Mouse (Mus musculus) heart, adult 8-10 months (tissue): ENCODE measurements around the gene Rhbdl2. TPM values are rescaled to one million over a fixed set of nuclear protein-coding genes. Genes with fewer than 3 reads are reported as not detected.

Experiments
- DNase-seq: peaks from one replicate; pipeline ENCODE4 v3.0.0; 2022; ENCODE audit warnings: low spot score
- total RNA-seq, 4 experiments: library from RNA; stranded (reverse); gene quantifications; 2 replicates each; pipeline ENCODE4 v1.2.4; 2022

Gene Rhbdl2
- under 1 TPM in 1 of 4 experiments, not detected in 3; 0.69 TPM for total RNA-seq

DNA sequence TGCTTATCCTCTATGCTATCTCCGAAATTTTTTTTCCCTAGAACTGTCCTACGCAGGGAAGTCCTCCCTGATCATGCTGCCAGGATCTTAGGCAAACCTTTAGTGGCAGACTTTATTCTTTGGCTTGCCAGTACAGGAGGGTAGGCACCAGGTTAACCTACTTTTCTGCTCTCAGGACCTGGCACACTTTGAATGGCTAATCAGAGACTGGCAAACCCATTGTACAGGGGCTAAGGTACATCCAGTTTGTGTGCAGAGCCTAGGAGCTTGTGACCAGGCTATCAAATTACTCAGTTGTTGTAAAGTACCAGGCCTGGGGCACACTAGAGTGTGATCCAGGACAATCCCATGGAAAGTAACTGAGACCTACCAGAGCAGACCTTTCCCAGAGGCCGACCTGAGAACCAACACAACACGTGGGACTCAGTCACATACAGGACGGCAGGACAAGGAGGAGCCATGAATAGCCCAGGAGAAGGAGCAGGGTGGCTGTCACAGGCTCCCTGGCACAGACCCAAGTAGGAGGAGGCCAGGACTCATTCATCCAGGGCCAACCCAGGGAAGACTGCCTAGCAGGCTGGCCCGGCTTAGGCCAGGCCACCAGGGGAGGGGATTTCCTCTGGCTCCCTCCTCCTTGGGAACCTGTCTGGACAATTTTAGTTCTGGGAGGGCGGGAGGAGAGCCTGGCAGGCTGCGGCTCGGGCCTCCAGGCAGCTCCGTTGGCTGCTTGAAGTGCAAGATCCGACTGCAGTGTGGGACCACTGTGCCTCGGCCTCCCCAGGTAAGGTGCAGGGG, at the start of gene Rhbdl2:
TSS of gene Rhbdl2 (plus strand) at position 684 of the 795 bp plus-strand sequence.
- peak; percentile 76 for DNase-seq

- DNase-seq, result no peak
These were observed 49.0 kb upstream of the Rhbdl2 start for GRCm38 (mm10) chr4:123738708-123739107.

DNA sequence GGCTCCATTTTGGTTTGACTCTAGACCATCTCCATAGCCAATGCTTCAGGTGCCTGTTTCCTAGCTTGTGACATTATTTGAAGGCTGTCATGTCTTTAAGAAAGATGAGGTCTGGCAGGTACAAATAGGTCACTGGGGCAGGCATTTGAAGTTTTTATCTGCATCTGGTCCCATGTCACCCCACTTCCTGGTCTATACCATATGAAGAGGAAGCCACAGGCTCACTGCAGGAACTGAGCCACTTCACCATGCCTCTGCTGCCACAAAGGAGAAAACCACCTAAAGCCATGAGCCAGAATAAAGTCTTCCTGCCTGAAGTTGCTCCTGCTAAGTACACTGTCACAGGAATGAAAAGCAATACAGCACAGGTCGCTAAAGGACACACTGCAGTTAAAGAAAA, 44.8 kb upstream of the Rhbdl2 start:
- no peak for DNase-seq

DNA sequence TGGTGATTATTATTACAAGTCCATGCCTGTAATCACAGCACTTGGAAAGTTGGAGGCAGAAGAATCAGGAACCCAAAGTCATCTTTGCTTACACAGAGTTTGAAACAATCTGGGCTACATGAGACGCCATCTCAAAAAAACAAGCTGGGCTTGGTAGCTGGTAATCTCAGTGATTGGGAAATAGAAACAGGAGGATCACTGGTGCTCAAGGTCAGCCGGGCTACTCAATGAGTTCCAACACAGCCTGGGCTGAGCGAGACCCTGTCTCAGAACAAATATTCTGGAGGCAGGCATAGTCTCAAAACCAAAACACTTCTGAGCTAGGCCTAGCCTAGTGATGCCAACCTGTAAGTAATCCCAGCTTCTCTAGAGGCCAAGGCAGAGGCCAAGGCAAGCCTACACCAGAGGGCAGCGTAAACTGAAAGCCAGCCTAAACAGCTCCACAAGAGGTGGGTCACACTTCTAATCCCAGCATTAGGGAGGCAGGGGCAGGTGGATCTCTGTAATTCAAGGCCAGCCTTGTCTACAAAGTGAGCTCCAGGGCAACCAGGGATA, 42.4 kb upstream of the Rhbdl2 start:
- DNase-seq, result no peak

- no peak for DNase-seq
These were observed 38.8 kb upstream of the Rhbdl2 start for GRCm38 (mm10) chr4:123748726-123749415.

- DNase-seq, result no peak
These were observed 38.1 kb upstream of the Rhbdl2 start for GRCm38 (mm10) chr4:123749484-123750130.

DNA sequence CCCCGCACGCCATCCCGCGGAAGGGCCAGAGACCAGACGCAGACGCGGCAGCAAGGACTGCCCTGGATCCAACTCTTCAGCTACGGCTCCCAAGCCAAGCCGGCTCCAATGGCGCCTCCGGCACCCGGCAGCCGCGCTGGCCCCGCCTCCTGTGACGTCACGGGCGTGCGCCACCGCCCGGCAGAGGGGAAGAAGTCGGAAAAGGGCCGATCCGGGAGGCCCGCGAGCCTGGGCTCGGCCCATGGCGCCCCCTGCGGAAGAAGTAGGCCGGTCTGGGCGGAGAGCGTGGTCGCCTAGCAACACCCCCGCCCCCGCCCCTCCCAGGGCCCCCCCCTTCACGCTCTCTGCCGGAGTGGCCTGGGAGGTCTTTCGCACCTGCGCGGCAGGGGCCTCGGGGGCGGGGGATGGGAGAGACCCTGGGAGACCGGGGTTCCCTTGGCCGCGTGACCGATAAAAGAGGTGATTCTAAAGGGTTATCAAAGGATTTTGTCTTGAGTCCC, 37.5 kb upstream of the Rhbdl2 start, which contains the start of gene Akirin1:
TSS of gene Akirin1 (minus strand) at position 194 of the 500 bp plus-strand sequence.
- DNase-seq, result peak; percentile 95

- DNase-seq, result peak; percentile 53
These were observed 36.9 kb upstream of the Rhbdl2 start for GRCm38 (mm10) chr4:123750707-123751312.

- no peak for DNase-seq
These were observed 29.4 kb upstream of the Rhbdl2 start for GRCm38 (mm10) chr4:123758306-123758705.

GRCm38 (mm10) chr4:123765071-123765470, 22.6 kb upstream of the Rhbdl2 start:
- DNase-seq, result no peak

- no peak for DNase-seq
These were observed 19.9 kb upstream of the Rhbdl2 start for GRCm38 (mm10) chr4:123767807-123768206.

DNA sequence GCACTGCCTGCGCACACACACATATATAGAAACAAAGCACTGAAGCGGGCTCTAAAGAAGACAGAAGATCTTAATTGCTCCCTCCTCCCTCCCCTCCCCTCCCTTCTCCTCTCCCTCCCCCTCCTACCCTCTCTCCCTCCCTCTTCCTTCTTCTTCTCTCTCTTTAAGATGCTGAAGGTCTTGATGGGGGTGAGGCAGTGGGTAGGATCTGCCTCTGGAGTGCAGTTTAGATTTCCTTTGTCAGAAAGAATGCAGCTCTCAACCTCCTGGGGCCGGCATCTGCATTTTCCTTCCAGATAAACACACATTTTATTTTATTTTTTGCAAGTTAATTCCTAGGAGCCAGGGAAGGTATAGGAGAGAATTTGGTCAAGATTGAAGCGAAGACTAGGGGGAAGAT, 19.4 kb upstream of the Rhbdl2 start:
- DNase-seq, result no peak

GRCm38 (mm10) chr4:123792666-123793065, 5.0 kb downstream of the Rhbdl2 start:
- no peak for DNase-seq

DNA sequence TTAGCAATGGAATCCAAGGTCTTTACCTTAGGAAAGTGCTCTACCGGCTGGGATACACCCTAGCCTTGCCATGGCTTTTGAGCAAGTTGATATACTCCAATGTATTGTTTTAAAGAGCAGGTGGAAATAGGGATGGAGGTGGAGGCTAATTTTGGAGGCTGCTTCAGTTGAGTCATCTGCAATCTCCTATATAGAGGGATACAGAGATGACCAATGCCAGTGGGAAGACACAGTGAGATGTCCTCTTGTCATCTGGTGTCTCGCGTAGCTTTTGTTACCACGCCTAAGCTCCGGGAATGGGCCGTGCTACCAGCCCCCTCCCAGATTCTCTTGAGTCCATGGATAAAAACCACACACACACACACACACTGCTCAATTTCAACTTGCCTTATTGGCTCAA, 5.5 kb downstream of the Rhbdl2 start:
- DNase-seq, result no peak

DNA sequence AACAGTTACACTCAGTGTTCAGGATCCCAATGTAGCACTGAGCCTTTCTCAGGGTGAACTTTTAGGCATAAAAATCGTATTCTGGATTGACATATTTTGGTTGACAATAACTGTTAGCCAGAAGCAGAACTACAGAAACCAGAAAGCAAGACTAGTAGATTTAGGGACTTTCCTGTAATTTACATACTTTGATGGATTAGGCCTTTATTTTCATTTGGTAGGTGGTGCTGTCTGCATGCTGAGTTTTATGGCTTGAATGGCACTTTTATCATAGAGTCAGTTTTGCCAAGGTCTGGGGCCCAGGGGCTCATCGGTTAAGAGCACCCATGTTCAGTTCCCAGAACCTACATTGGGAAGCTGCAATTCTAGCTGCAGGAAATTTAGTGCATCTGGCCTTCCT, 7.4 kb downstream of the Rhbdl2 start:
- no peak for DNase-seq

DNA sequence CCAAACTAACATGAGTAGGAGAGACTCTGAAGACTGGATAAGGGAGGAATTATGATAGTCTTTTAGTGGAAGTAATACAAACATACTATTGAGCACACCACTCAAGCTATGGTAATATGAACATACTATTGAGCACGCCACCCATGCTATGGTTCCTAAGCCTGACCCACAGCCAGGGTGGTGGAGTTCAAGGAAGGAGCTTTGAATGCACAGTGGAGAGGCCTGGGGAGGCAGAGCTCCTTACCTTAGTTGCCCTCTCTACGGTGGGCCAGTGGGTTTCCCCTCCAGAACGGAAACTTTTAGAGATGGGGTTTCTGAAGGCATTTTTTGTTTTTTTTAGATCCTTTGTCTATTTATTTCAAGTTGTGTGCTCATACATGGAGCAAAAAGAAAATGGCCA, 9.7 kb downstream of the Rhbdl2 start:
- no peak for DNase-seq

DNA sequence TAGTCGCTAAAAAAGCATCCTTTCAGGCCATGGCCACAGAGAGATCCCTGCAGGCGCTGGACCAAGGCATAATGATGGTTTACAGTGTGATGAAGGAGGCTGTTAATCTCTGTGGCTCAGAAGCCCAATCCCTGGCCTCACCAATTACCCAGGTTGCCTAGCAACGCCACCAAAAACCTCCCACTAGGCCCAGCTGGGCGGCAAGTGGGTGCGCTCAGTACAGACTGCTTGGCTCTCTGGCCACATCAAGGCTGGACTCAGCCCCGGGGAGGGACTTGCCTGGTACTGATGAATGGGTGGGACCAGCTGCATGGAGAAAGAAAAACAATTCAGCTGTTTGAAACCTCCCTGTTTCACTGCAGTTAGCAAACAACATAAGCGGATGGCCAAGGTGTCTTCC, 10.2 kb downstream of the Rhbdl2 start:
- DNase-seq, result no peak

GRCm38 (mm10) chr4:123803642-123804041, 16.0 kb downstream of the Rhbdl2 start:
- DNase-seq, result no peak

DNA sequence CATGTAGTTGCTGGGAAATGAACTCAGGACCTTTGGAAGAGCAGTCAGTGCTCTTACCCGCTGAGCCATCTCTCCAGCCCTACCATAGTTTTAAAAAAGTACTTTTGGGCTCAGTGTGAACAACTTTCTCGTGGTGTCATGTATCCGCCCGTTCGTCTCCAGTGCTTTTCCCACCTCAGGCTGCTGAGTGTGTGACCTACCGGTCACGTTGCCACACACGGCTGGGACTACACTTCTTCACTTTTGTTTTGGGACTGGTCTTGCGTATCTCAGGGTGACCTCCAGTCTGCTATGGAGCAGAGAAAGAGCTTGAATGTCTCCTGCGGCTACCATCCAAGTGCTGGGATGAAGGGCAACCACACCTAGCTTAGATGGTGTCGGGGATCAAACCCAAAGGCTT, 20.6 kb downstream of the Rhbdl2 start:
- DNase-seq, result no peak

GRCm38 (mm10) chr4:123810475-123811295, 23.0 kb downstream of the Rhbdl2 start:
- DNase-seq, result no peak

- DNase-seq, result no peak
These were observed 24.9 kb downstream of the Rhbdl2 start for GRCm38 (mm10) chr4:123812525-123812924.
